Mouse (Mus musculus) adrenal gland, postnatal 10 days (tissue): ENCODE data around the gene Prame. TPM values are rescaled to one million over a fixed set of nuclear protein-coding genes. Genes with fewer than 3 reads are reported as not detected.
"Not testable (repeated sequence)": the region's sequence is repeated elsewhere in the genome, so short reads cannot be mapped to it uniquely, and the experiment has no call there.

Source experiments
- DNase-seq: peaks from one replicate; pipeline ENCODE4 v3.0.0; 2021; ENCODE audit warnings: mixed read lengths
- long read RNA-seq, 2 experiments: library from polyadenylated mRNA; stranded (forward); transcript quantifications; one replicate each; pipeline ENCODE4 v2.0.0; 2021
- total RNA-seq, 2 experiments: library from RNA; stranded (reverse); gene quantifications; 2 replicates each; pipeline ENCODE4 v1.2.3; 2021

Gene Prame
- total RNA-seq, result not detected
- long read RNA-seq, experiment 1, result 0 reads
- long read RNA-seq, experiment 2, result 0 reads

GRCm38 (mm10) chrX:135627605-135628004 is at the start of gene Prame:
Gene Prame (minus strand): TSS chrX:135627705.
- no peak for DNase-seq

- peak; percentile 29 for DNase-seq
Observed at GRCm38 (mm10) chrX:135652173-135652772, 24.8 kb upstream of the Prame start.

GRCm38 (mm10) chrX:135601298-135602029 is 26.0 kb downstream of the Prame start:
- peak; percentile 10 for DNase-seq

- DNase-seq, result no peak
Observed at GRCm38 (mm10) chrX:135598677-135599076, 28.8 kb downstream of the Prame start, which contains the start of gene Nxf7. Gene Nxf7 (minus strand): TSS chrX:135598777.

- DNase-seq, result no peak
Observed at GRCm38 (mm10) chrX:135598096-135598495, 29.4 kb downstream of the Prame start.

GRCm38 (mm10) chrX:135576412-135576811 is 51.1 kb downstream of the Prame start:
- DNase-seq, result no peak

- DNase-seq, result not testable (repeated sequence)
Observed at GRCm38 (mm10) chrX:135574958-135575628, 52.4 kb downstream of the Prame start.

- peak; percentile 18 for DNase-seq
Observed at GRCm38 (mm10) chrX:135574261-135574957, 53.1 kb downstream of the Prame start.

- peak; percentile 78 for DNase-seq
Observed at GRCm38 (mm10) chrX:135569467-135569866, 58.0 kb downstream of the Prame start.

GRCm38 (mm10) chrX:135564934-135565333 is 62.6 kb downstream of the Prame start:
- DNase-seq, result not testable (repeated sequence)

Other genes starting within 250 kb of the Prame start
- gene Gm7903, start 193.9 kb downstream of the Prame start, total RNA-seq, result not detected
- not detected for gene AV320801, start 133.1 kb downstream of the Prame start, total RNA-seq
- not detected for gene Nxf7, start 28.9 kb downstream of the Prame start, total RNA-seq
- not detected for gene Tcp11x2, start 66.1 kb upstream of the Prame start, total RNA-seq
- not detected for gene Tmsb15a, start 97.6 kb upstream of the Prame start, total RNA-seq
- 10 to 100 TPM in 1 of 2 experiments, 1 to 10 TPM in 1; 9.0 to 13.9 TPM for gene Armcx5, start 115.0 kb upstream of the Prame start, total RNA-seq
- 10 to 100 TPM; 42.7 to 57.9 TPM for gene Gprasp1, start 115.0 kb upstream of the Prame start, total RNA-seq
- 10 to 100 TPM; 25.1 to 33.5 TPM for gene Bhlhb9, start 169.9 kb upstream of the Prame start, total RNA-seq
- gene Gprasp2, start 211.3 kb upstream of the Prame start, total RNA-seq, result 10 to 100 TPM; 14.8 to 21.6 TPM